14 mouse cellular contexts compared by ENCODE assay signal in the genomic region with DNA sequence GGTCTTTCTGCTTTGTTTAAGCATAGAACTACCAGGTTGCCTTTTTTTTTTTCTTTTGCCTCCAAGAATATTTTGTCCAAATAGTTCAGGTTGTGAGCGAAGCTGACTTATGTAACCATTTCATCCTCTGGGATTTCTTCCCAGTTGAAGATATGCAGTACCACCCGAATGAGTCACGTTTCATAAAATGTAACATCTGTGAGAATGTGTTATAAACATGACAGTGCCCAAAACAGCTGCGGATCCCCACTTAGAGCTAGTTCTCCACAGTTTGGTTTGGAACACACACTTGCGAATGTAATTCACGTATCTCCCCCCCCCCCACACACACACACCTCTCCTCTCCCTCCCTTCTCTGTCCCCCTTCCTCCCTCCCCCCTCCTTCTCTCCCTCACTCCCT. TPM values are rescaled to one million over a fixed set of nuclear protein-coding genes. Genes with fewer than 3 reads are reported as not detected.
"Had no signal": no experiment of that assay in that cellular context is flagged by ENCODE, and none has a peak within 500 bp of the region (broad histone marks: within the 10 kb centered on the region; RNA-seq: fewer than 3 reads in every experiment).

No protein-coding gene starts in this region.

- H3K27ac ChIP-seq: kidney, embryonic 15.5 days; left cerebral cortex, adult 2 months; liver, embryonic 14.5 days; midbrain, embryonic 13.5 days; neural tube, embryonic 15.5 days had no signal

- H3K36me3 ChIP-seq: kidney, embryonic 15.5 days; neural tube, embryonic 15.5 days had no signal

- H3K4me3 ChIP-seq: kidney, embryonic 15.5 days; left cerebral cortex, adult 2 months; midbrain, embryonic 13.5 days; neural tube, embryonic 15.5 days had no signal

- DNase-seq: kidney, adult 2 months; kidney, postnatal 14 days; lung, adult 18-20 months; lung, postnatal 10 days; right cerebral cortex, adult 18-20 months; right cerebral cortex, postnatal 25 days; thymus, postnatal 36 days had no signal

- H3K27me3 ChIP-seq: kidney, embryonic 15.5 days; midbrain, embryonic 13.5 days; neural tube, embryonic 15.5 days had no signal

- H3K9ac ChIP-seq: kidney, embryonic 15.5 days; liver, embryonic 14.5 days; midbrain, embryonic 13.5 days; neural tube, embryonic 15.5 days had no signal

- H3K4me2 ChIP-seq: kidney, embryonic 15.5 days; midbrain, embryonic 13.5 days; neural tube, embryonic 15.5 days had no signal

- H3K9me3 ChIP-seq: neural tube, embryonic 15.5 days had no signal

- ATAC-seq: midbrain, embryonic 13.5 days had no signal

RNA-seq across cellular contexts. Expression of gene Gpr1, which starts 15.0 kb away (rescaled TPM):
- polyA plus RNA-seq: liver, adult 2 months; liver, embryonic 14.5 days; small intestine, adult 2 months had no signal
